Mouse (Mus musculus) liver, adult 10 weeks (tissue): Measurements from ENCODE around the gene Meaf6. TPM values are rescaled to one million over a fixed set of nuclear protein-coding genes. Genes with fewer than 3 reads are reported as not detected.

Experiments used
- polyA plus RNA-seq: library from polyadenylated mRNA; stranded (reverse); fragments of 350-450 nt; fragmentation: Illumina TruSeq; extraction: RNeasy Lipid Tissue Mini Kit (QIAGEN cat#74804); gene quantifications from one replicate; pipeline ENCODE4 v1.2.3, GENCODE M21; 2014; ENCODE audit warnings: low read depth, low replicate concordance

Meaf6 gene
- polyA plus RNA-seq, result 10.5 TPM

DNA sequence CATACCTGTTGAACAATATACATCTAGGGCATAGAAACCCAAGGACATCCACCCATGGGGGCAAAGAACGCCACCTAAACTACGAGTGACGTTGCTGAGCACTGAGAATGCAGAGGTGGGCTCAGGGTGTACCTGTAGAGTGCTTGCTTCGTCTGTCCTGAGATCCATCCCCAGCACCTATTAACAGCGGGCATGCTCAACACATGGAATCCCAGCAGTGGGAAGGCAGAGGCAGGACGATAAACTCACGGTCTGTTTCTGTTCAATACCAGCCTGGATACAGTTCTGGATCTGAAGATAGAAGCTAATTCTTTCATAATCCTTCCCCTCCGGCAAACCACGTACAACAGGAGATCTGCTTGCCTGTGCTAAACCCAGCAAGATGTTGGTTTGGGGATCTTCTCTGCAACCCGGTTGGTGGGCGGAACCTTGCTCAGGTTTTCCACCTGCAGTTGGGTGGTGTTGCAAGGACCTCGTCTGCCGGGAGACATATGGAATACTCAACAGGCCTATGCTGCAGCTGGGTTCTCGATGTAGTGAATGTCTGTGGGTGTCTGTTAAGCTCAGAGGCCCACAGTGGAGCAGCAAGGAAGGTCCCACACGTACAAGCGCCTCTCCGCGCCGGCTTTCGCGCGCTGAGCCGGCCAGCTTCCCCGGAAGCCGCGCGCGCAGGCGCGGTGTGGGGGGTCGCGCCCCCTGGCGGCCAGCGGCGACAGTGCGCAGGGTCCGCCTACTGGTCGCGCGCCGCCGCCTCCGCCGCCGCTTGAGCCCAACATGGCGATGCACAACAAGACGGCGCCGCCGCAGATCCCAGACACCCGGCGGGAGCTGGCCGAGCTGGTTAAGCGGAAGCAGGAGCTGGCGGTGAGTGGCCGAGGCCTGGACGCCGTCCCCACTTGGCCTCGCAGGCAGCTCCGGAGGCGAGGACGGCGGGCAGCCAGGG lies at the start of gene Meaf6:
Meaf6 (plus strand) TSS at position 732 of the 943 bp plus-strand sequence.

GRCm38 (mm10) chr4:125065517-125066307 lies 19.2 kb upstream of the Meaf6 start, which contains the start of gene Dnali1:
TSS of gene Dnali1 (minus strand) at chr4:125065703.

GRCm38 (mm10) chr4:125066490-125067370 lies 18.2 kb upstream of the Meaf6 start, which contains the start of gene Snip1:
TSS of gene Snip1 (plus strand) at chr4:125066672.

DNA sequence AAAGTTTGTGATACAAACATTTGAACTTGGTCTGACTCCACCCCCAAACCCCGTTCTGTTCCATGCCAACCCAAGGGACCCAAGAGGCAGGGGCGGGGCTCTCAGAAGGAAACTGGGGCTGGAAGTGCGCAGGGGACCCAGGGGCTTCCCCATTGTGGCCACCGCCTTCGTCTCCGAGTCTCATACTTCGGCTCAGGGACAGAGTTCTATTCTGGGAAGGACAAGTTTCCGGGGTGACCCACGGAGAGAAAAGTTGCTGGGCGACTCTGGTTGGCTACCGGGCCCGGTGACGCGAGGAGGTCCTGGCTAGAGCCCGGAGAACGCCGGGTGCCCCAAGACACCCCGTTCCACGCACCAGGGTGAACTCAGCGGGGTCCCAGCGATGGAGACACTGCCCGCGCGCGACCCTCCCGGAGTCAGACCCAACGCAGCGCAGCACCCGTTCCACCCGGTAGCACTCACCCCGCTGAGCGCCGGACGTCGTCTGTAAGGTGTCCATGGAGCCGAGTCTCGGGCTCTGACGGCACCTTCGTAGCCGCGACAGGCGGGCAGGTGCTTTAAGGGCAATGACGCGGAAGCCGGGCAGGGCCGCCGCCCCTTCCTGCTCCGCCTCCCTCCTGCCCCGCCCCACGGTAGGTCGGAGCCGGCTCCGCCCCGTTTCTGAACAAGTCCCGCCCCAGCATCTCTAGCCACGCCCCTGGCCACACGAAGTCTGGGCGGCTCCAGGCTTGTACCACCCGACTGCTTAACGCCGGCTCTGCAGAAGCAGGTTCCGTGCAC lies 42.6 kb downstream of the Meaf6 start, which contains the start of gene Zc3h12a:
Zc3h12a (minus strand) TSS at position 536 of the 780 bp plus-strand sequence.

Other genes with a start within 250 kb of the Meaf6 start
- 15.7 TPM for gene Yrdc, start 234.5 kb upstream of the Meaf6 start, polyA plus RNA-seq
- 1.5 TPM for gene 1110065P20Rik, start 233.9 kb upstream of the Meaf6 start, polyA plus RNA-seq
- gene Maneal, start 223.0 kb upstream of the Meaf6 start, polyA plus RNA-seq, result not detected
- gene Epha10, start 204.2 kb upstream of the Meaf6 start, polyA plus RNA-seq, result not detected
- 2.9 TPM for gene 9930104L06Rik, start 148.1 kb upstream of the Meaf6 start, polyA plus RNA-seq
- 1.5 TPM for gene Cdca8, start 145.8 kb upstream of the Meaf6 start, polyA plus RNA-seq
- 0.26 TPM for gene Rspo1, start 98.7 kb upstream of the Meaf6 start, polyA plus RNA-seq
- 34.0 TPM for gene Gnl2, start 68.5 kb upstream of the Meaf6 start, polyA plus RNA-seq
- not detected for gene Dnali1, start 19.4 kb upstream of the Meaf6 start, polyA plus RNA-seq
- gene Snip1, start 18.5 kb upstream of the Meaf6 start, polyA plus RNA-seq, result 6.6 TPM
- 0.32 TPM for gene Zc3h12a, start 42.7 kb downstream of the Meaf6 start, polyA plus RNA-seq